Mouse (Mus musculus): ENCODE data around the gene Cadm2. TPM values are rescaled to one million over a fixed set of nuclear protein-coding genes. Genes with fewer than 3 reads are reported as not detected.

The Cadm2 gene
- polyA plus RNA-seq, 1 experiment: 0.27 TPM

- no peak overlapping the region for H3K4me3 ChIP-seq (ENCODE audit: extremely low read depth, insufficient read depth, insufficient read length)
- no peaks in the 10 kb centered on the region for H3K4me1 ChIP-seq (ENCODE audit: control insufficient read depth, insufficient read depth, insufficient read length)
- no peak overlapping the region for H3K27ac ChIP-seq (ENCODE audit: insufficient read depth, low read length)
- 85% methylated on average over 11 of the region's 11 CpGs for WGBS
- H3K27me3 ChIP-seq (ENCODE audit: control insufficient read depth, insufficient read depth, low read length): no peaks in the 10 kb centered on the region
- TF ChIP-seq CTCF (IDR thresholded peaks at IDR 0.05; ENCODE audit: extremely low read depth, insufficient read depth, insufficient read length, insufficient replicate concordance) (no peak), POLR2A (IDR thresholded peaks at IDR 0.05; ENCODE audit: low read depth, low read length) (no peak)
- DNase-seq (ENCODE audit: low read depth in 1 of 2, low spot score in 2 of 2): no peak
- no peaks in the 10 kb centered on the region for H3K36me3 ChIP-seq (ENCODE audit: control insufficient read depth, insufficient read depth, low read length)
Observed at GRCm38 (mm10) chr16:66650348-66651012, 970.2 kb downstream of the Cadm2 start.

DNA sequence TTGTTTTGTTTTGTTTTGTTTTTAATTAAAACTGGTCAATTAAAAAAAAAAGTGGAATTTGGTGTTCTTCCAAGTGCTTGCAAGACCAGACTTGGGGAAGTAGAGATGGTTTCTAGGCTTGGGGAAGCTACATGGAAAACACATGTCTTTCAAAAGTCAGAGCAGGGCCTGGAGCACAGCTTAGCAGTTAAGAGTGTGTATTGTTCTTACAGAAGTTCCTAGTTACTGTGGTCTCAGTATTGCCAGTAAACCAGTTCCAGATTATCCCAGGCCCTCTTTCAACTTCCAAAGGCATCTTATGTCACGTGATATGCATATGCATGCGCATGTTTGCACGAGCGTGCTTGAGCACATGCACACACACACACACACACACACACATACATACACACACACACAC, 972.9 kb downstream of the Cadm2 start:
- TF ChIP-seq POLR2A (IDR thresholded peaks at IDR 0.05; ENCODE audit: low read depth, low read length): no peak
- TF ChIP-seq CTCF (IDR thresholded peaks at IDR 0.05; ENCODE audit: extremely low read depth, insufficient read depth, insufficient read length, insufficient replicate concordance): no peak
- Histone ChIP-seq H3K4me3 (ENCODE audit: extremely low read depth, insufficient read depth, insufficient read length) (no peak overlapping the region), H3K4me1 (ENCODE audit: control insufficient read depth, insufficient read depth, insufficient read length) (no peaks in the 10 kb centered on the region), H3K36me3 (ENCODE audit: control insufficient read depth, insufficient read depth, low read length) (no peaks in the 10 kb centered on the region), H3K27me3 (ENCODE audit: control insufficient read depth, insufficient read depth, low read length) (no peaks in the 10 kb centered on the region), H3K27ac (ENCODE audit: insufficient read depth, low read length) (no peak overlapping the region)
- 88% methylated on average over 4 of the region's 4 CpGs for WGBS
- no peak for DNase-seq (ENCODE audit: low read depth in 1 of 2, low spot score in 2 of 2)

GRCm38 (mm10) chr16:66643606-66644005, 977.1 kb downstream of the Cadm2 start:
- Histone ChIP-seq H3K36me3 (ENCODE audit: control insufficient read depth, insufficient read depth, low read length) (no peaks in the 10 kb centered on the region), H3K4me3 (ENCODE audit: extremely low read depth, insufficient read depth, insufficient read length) (no peak overlapping the region), H3K27me3 (ENCODE audit: control insufficient read depth, insufficient read depth, low read length) (no peaks in the 10 kb centered on the region), H3K4me1 (ENCODE audit: control insufficient read depth, insufficient read depth, insufficient read length) (no peaks in the 10 kb centered on the region), H3K27ac (ENCODE audit: insufficient read depth, low read length) (no peak overlapping the region)
- TF ChIP-seq CTCF (IDR thresholded peaks at IDR 0.05; ENCODE audit: extremely low read depth, insufficient read depth, insufficient read length, insufficient replicate concordance): no peak
- TF ChIP-seq POLR2A (IDR thresholded peaks at IDR 0.05; ENCODE audit: low read depth, low read length): no peak
- no peak for DNase-seq (ENCODE audit: low read depth in 1 of 2, low spot score in 2 of 2)
- WGBS: 69% methylated on average over 4 of the region's 4 CpGs

DNA sequence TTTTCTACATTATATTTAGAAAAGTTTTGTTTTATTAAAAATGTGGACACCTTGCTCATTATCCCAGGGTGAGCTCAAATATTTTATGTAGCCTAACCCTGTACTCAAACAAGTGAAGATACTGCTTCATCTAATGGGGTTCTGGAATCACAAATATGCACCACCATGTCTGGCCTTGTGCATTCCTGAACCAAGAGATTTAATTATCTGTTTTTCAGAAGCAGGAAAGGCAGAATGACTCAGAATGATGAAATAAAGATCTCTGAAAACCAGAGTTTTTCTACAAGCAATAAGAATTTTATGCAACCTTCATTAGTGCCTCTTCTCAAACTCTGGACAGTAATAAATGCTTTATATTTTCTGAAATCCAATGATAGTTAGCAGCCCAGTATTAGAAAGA, 993.2 kb downstream of the Cadm2 start:
- Histone ChIP-seq H3K4me3 (ENCODE audit: extremely low read depth, insufficient read depth, insufficient read length) (no peak overlapping the region), H3K4me1 (ENCODE audit: control insufficient read depth, insufficient read depth, insufficient read length) (no peaks in the 10 kb centered on the region), H3K27ac (ENCODE audit: insufficient read depth, low read length) (no peak overlapping the region), H3K27me3 (ENCODE audit: control insufficient read depth, insufficient read depth, low read length) (no peaks in the 10 kb centered on the region), H3K36me3 (ENCODE audit: control insufficient read depth, insufficient read depth, low read length) (no peaks in the 10 kb centered on the region)
- TF ChIP-seq CTCF (IDR thresholded peaks at IDR 0.05; ENCODE audit: extremely low read depth, insufficient read depth, insufficient read length, insufficient replicate concordance): no peak
- TF ChIP-seq POLR2A (IDR thresholded peaks at IDR 0.05; ENCODE audit: low read depth, low read length): no peak
- no peak for DNase-seq (ENCODE audit: low read depth in 1 of 2, low spot score in 2 of 2)

DNA sequence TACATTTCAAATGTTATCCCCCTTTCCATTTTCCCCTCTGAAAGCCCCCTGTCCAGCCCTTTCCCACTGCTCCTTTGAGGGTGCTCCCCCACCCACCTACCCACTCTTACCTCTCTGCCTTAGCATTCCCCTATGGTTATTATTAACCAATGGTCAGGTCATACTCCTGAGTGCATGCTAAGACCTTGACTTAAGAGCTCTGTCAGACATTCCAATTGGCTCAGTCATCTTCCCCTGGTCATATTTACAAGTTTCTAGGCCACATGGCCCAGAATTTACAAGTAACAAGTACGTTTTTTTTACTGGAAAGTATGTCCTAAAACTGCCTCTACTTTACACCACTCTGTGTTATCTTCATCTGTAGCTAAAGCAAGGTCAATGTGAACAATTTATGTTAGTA, 998.3 kb downstream of the Cadm2 start:
- no peaks in the 10 kb centered on the region for H3K27me3 ChIP-seq (ENCODE audit: control insufficient read depth, insufficient read depth, low read length)
- TF ChIP-seq POLR2A (IDR thresholded peaks at IDR 0.05; ENCODE audit: low read depth, low read length) (no peak), CTCF (IDR thresholded peaks at IDR 0.05; ENCODE audit: extremely low read depth, insufficient read depth, insufficient read length, insufficient replicate concordance) (no peak)
- no peak overlapping the region for H3K4me3 ChIP-seq (ENCODE audit: extremely low read depth, insufficient read depth, insufficient read length)
- H3K4me1 ChIP-seq (ENCODE audit: control insufficient read depth, insufficient read depth, insufficient read length): no peaks in the 10 kb centered on the region
- DNase-seq (ENCODE audit: low read depth in 1 of 2, low spot score in 2 of 2): no peak
- 27% methylated on average over 1 of the region's 1 CpGs for WGBS
- H3K36me3 ChIP-seq (ENCODE audit: control insufficient read depth, insufficient read depth, low read length): no peaks in the 10 kb centered on the region
- no peak overlapping the region for H3K27ac ChIP-seq (ENCODE audit: insufficient read depth, low read length)

DNA sequence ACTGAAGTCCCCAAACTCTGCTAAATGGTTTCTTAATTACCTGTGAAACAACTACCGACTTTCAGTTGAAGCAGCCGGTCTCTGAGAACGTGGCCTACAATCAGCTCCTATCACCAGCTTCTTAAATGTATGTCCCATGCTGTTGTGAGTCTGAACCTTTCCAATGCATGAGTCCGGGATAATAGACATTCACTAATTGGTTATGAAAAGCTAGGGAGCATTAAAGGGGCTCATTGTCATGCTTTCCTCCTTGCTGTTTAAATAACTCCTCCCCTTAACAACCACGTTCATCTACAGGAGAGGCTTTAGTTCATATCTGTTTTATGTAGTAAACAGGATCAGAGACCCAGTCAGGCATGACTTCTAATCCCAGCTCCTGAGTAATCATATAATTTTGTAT, 1008.1 kb downstream of the Cadm2 start:
- H3K27ac ChIP-seq (ENCODE audit: insufficient read depth, low read length): no peak overlapping the region
- no peaks in the 10 kb centered on the region for H3K4me1 ChIP-seq (ENCODE audit: control insufficient read depth, insufficient read depth, insufficient read length)
- H3K27me3 ChIP-seq (ENCODE audit: control insufficient read depth, insufficient read depth, low read length): no peaks in the 10 kb centered on the region
- no peaks in the 10 kb centered on the region for H3K36me3 ChIP-seq (ENCODE audit: control insufficient read depth, insufficient read depth, low read length)
- TF ChIP-seq CTCF (IDR thresholded peaks at IDR 0.05; ENCODE audit: extremely low read depth, insufficient read depth, insufficient read length, insufficient replicate concordance): no peak
- no peak for TF ChIP-seq POLR2A (IDR thresholded peaks at IDR 0.05; ENCODE audit: low read depth, low read length)
- WGBS: 84% methylated on average over 5 of the region's 5 CpGs
- no peak overlapping the region for H3K4me3 ChIP-seq (ENCODE audit: extremely low read depth, insufficient read depth, insufficient read length)
- no peak for DNase-seq (ENCODE audit: low read depth in 1 of 2, low spot score in 2 of 2)
